Mouse (Mus musculus) testis, adult 2 months (tissue): ENCODE data around the gene Hoxd13. TPM values are rescaled to one million over a fixed set of nuclear protein-coding genes. Genes with fewer than 3 reads are reported as not detected.
A peak's percentile ranks its signal among the peaks of the same experiment; 100 is the strongest.

Experiments
- H3K27ac ChIP-seq: fragments of 200-500 bp; 2 replicates; pipeline ENCODE4 v1.5.1; 2012; ENCODE audit warnings: low read depth, low read length; ENCODE audit not compliant: control insufficient read depth, insufficient read depth
- H3K27me3 ChIP-seq: fragments of 200-500 bp; 2 replicates; pipeline ENCODE4 v1.6.1; 2012; ENCODE audit warnings: mild to moderate bottlenecking, low read length, moderate library complexity; ENCODE audit not compliant: control insufficient read depth, insufficient read depth
- H3K36me3 ChIP-seq: fragments of 200-500 bp; 2 replicates; pipeline ENCODE4 v1.6.1; 2012; ENCODE audit warnings: mild to moderate bottlenecking, low read length; ENCODE audit not compliant: control insufficient read depth, insufficient read depth
- H3K4me1 ChIP-seq: fragments of 200-500 bp; 2 replicates; pipeline ENCODE4 v1.6.1; 2012; ENCODE audit warnings: low read length; ENCODE audit not compliant: control insufficient read depth, insufficient read depth
- H3K4me3 ChIP-seq: fragments of 200-500 bp; 2 replicates; pipeline ENCODE4 v1.5.1; 2012; ENCODE audit warnings: low read depth, mild to moderate bottlenecking, low read length, moderate library complexity, mixed read lengths; ENCODE audit not compliant: control insufficient read depth
- CTCF ChIP-seq: fragments of 200-500 bp; IDR thresholded peaks from 2 replicates; pipeline ENCODE4 v1.5.1; 2012; ENCODE audit warnings: low read depth, mild to moderate bottlenecking, inconsistent platforms, low read length, moderate library complexity; ENCODE audit not compliant: control insufficient read depth, insufficient read depth, insufficient replicate concordance
- POLR2A ChIP-seq: fragments of 200-500 bp; IDR thresholded peaks from 2 replicates; pipeline ENCODE4 v1.6.1; 2012; ENCODE audit warnings: low read depth, mild to moderate bottlenecking, inconsistent platforms, low read length, moderate library complexity; ENCODE audit not compliant: control insufficient read depth
- polyA plus RNA-seq: library from polyadenylated mRNA; depleted of rRNA; stranded (reverse); fragments of >200 nt; gene quantifications from 2 replicates; pipeline ENCODE4 v1.2.3, GENCODE M21; 2012

The Hoxd13 gene
- polyA plus RNA-seq, 1 experiment, result not detected

DNA sequence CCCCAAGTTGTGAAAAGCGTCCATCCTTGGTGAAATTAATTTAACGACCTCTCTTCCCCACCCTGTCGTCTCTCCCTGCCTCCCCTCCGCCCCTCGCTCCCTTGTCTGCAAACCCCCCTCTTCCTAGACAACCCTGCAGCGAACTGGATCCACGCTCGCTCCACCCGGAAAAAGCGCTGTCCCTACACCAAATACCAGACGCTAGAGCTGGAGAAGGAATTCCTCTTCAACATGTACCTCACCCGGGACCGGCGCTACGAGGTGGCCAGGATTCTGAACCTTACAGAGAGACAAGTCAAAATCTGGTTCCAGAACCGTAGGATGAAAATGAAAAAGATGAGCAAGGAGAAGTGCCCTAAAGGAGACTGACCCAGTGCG is 30.9 kb downstream of the Hoxd13 start:
- Histone ChIP-seq H3K27me3 (peaks cover 3% of the 10 kb centered on the region), H3K27ac (peak overlapping the region; percentile 19), H3K4me1 (peaks cover 24% of the 10 kb centered on the region), H3K4me3 (peak overlapping the region; percentile 53), H3K36me3 (no peaks in the 10 kb centered on the region)
- no peak for TF ChIP-seq CTCF
- TF ChIP-seq POLR2A, result no peak

DNA sequence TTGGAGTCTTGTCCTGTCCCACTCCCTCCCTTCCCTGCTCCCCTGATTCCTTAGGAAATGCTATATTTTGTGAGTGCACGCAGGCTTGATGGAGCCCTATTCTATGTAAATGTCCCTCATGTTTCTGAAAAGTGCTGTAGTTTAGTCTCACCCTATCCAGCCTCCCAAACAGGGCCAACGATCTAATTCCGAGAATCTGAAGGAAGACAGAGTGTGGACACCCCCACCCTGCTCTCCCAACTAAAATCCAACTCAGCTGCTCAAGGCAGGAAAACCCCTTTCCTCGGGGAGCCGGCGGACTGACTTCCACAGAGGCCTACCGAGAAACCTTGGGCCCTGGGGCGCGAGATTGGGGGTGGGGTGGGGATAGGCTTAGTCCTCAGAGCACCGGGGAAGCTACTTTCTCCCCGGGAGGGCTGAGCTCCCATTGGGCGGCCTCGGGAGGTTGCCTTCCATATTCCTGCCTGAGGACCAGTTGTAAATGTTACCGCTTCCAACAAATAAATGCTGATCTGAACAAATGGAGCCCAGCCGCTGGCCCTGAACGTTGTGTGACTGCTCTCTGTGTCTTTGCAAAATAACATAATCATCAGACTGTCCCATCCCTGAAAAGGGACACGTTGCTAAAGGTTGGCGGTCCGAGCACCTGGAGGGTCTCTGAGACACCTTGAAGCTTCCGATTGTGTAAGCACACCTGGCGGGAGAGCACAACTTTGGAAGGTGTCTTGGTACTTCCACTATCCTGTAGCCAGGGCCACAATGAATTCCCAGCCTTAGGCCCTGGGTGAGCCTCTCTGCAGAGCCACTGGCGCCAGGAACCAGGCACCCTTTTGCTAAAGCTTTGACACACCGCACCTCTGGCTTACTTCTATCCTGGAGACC is 31.8 kb downstream of the Hoxd13 start:
- Histone ChIP-seq H3K4me3 (peak overlapping the region; percentile 25), H3K27me3 (peaks cover 3% of the 10 kb centered on the region), H3K27ac (peak overlapping the region; percentile 56), H3K4me1 (peaks cover 27% of the 10 kb centered on the region), H3K36me3 (no peaks in the 10 kb centered on the region)
- TF ChIP-seq CTCF (no peak), POLR2A (no peak)

DNA sequence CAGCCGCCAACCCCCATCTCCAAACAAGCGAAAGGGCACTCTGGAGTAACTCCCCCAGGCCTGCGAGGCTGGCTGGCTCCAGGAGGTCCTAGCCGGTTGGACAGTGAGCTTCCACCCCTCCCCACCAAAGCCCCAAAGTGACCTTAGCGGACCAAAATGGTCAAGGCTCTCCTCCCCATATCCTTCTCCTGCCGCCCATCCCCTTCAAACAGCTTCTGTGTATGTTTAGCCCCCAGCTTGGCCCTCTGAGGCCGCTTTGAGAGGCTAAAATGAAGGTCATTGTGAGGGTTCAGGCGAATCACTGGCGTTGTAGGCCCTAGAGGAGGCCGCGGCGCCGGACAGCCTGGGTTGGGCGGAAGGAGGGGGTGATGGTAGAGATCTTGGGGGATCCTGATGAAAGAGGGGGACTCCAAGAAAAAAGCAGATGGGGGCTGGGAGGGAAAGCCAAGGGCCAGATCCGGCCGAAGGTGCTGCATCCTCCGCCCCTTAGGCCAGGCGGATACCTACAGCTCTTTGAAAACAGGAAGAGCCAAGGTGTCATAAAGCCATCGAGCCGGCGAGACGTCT is 32.5 kb downstream of the Hoxd13 start:
- peaks cover 27% of the 10 kb centered on the region for H3K4me1 ChIP-seq
- H3K4me3 ChIP-seq, result peak overlapping the region; percentile 12
- H3K27me3 ChIP-seq, result peaks cover 3% of the 10 kb centered on the region
- H3K36me3 ChIP-seq, result no peaks in the 10 kb centered on the region
- H3K27ac ChIP-seq, result peak overlapping the region; percentile 56
- TF ChIP-seq CTCF, result no peak
- no peak for TF ChIP-seq POLR2A

DNA sequence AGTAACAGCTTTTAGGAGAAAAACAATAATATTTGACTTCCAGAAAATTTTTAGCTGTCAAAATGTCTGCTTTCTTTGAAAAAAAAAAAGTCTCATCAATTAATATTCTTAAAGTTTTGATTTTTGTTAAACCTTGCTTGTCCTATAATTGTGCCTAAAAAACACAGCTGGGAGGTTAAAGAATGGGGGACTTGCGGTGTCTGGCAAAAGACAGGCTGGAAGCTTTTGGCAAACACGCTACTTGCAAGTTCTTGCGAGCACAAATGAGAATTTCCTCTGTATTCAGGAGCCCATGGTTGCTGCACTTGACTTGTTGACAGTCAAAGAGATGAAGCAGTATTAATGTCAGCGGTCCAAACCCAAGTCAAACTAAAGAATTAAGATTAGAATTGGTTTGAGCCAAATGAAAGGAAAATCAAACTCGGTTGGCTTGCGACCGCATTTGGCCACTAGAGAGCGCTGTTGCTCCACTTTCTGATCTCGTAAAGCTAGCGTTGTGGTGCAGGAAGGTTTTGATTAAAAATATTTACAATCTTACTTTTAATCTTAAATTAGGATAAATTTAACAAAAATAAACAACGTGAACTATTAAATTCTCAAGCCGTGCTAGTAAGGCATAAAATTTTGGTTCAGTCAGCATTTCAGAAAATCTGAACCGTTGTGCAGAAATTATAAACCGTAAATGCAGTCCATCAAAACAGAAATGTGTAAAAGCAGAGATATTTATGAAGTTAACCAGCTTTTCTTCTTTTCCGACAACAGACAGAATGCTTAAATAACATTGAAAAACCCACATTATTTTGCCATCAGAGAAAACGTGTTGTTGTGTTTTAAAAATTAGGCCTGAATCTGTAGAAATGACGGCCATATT is 34.1 kb downstream of the Hoxd13 start:
- H3K36me3 ChIP-seq, result no peaks in the 10 kb centered on the region; the same call in 1 of the 2 replicates
- no peaks in the 10 kb centered on the region; the same call in 1 of the 2 replicates for H3K27me3 ChIP-seq
- H3K4me3 ChIP-seq, result no peak overlapping the region
- no peak overlapping the region for H3K27ac ChIP-seq
- peak; percentile 68; the same call in 1 of the 2 replicates for TF ChIP-seq CTCF
- no peak for TF ChIP-seq POLR2A
- peaks cover 25% of the 10 kb centered on the region for H3K4me1 ChIP-seq

DNA sequence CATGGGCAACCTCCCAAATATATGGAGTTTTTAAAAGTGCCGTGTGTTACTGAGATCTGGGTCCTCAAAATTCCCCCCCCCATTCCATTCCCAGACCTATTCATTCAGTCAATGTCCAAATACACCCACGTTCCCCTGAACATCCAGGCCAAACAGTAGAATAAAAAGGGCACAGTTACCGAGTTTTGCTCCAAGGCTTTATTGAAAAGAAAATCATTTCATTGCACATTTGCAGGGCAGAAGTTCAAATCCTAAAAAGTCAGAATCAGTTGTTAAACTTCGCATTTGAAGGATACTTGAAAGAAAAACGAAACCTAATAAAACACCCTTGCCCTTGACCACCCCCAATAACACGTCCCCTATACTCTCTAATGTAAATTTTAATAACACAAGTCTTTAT is 34.7 kb downstream of the Hoxd13 start:
- Histone ChIP-seq H3K36me3 (no peaks in the 10 kb centered on the region; the same call in 1 of the 2 replicates), H3K4me3 (no peak overlapping the region), H3K27ac (no peak overlapping the region; the same call in 1 of the 2 replicates), H3K4me1 (peaks cover 23% of the 10 kb centered on the region), H3K27me3 (no peaks in the 10 kb centered on the region; the same call in 1 of the 2 replicates)
- TF ChIP-seq CTCF (no peak), POLR2A (no peak)

DNA sequence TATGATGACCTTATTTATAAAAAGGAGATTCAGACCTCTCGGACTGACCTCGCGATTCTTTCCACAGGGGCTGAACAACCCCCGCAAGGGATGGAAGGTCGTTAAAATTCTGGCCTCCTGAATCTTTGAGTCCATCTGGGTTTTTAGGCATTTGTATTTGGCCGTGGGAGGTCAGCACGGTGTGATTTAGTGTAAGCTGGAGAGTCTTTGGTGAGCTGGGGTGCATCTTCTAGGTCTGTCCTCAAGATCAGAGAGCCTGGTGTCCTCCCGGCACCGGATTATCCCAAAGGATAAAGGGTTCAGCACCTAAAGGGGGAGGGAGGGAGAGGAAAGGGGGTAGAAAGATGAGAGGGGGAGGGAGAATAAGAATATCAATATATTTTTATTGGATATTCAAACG is 35.2 kb downstream of the Hoxd13 start:
- no peak overlapping the region for H3K27ac ChIP-seq
- H3K4me1 ChIP-seq, result peaks cover 18% of the 10 kb centered on the region
- H3K36me3 ChIP-seq, result no peaks in the 10 kb centered on the region; the same call in 1 of the 2 replicates
- H3K4me3 ChIP-seq, result no peak overlapping the region
- H3K27me3 ChIP-seq, result no peaks in the 10 kb centered on the region
- TF ChIP-seq CTCF (no peak), POLR2A (no peak)
